Mouse (Mus musculus) hindbrain, embryonic 11.5 days (tissue): Measurements from ENCODE around the gene Pxt1. TPM values are rescaled to one million over a fixed set of nuclear protein-coding genes. Genes with fewer than 3 reads are reported as not detected.

Experiments
- ATAC-seq: fragments of 200-750 bp; cut with Nextera tagmentation; 2 replicates; pipeline ENCODE4 v1.8.0; 2017; ENCODE audit warnings: mild to moderate bottlenecking, moderate TSS enrichment, moderate library complexity; ENCODE audit not compliant: low FRiP score
- DNase-seq: peaks from one replicate; pipeline ENCODE4 v3.0.0-alpha.2; 2015; ENCODE audit warnings: low spot score
- H3K27ac ChIP-seq: fragments of 300-500 bp; sonication (generic); 2 replicates; pipeline ENCODE4 v1.5.1; 2014; ENCODE audit warnings: mild to moderate bottlenecking, low read depth, low read length
- H3K27me3 ChIP-seq: fragments of 300-500 bp; sonication (generic); 2 replicates; pipeline ENCODE4 v1.6.1; 2014; ENCODE audit warnings: mild to moderate bottlenecking, low read length, moderate library complexity, mixed read lengths; ENCODE audit not compliant: control insufficient read depth, insufficient read depth
- H3K36me3 ChIP-seq: fragments of 300-500 bp; sonication (generic); 2 replicates; pipeline ENCODE4 v1.6.1; 2014; ENCODE audit warnings: mild to moderate bottlenecking, low read length, moderate library complexity, mixed read lengths; ENCODE audit not compliant: control insufficient read depth, insufficient read depth
- H3K4me1 ChIP-seq: fragments of 300-500 bp; sonication (generic); replicated peaks from 2 replicates; pipeline ENCODE4 v1.6.1; 2014; ENCODE audit warnings: low read length, mixed read lengths; ENCODE audit not compliant: control insufficient read depth, insufficient read depth
- H3K4me2 ChIP-seq: fragments of 300-500 bp; sonication (generic); replicated peaks from 2 replicates; pipeline ENCODE4 v1.6.1; 2014; ENCODE audit warnings: mild to moderate bottlenecking, low read depth, low read length
- H3K4me3 ChIP-seq: fragments of 300-500 bp; sonication (generic); 2 replicates; pipeline ENCODE4 v1.5.1; 2014; ENCODE audit warnings: low read depth, low read length
- H3K9ac ChIP-seq: fragments of 300-500 bp; sonication (generic); 2 replicates; pipeline ENCODE4 v1.6.1; 2014; ENCODE audit warnings: low read depth, low read length
- H3K9me3 ChIP-seq: fragments of 300-500 bp; sonication (generic); 2 replicates; pipeline ENCODE4 v1.6.1; 2016; ENCODE audit warnings: low read length; ENCODE audit not compliant: control insufficient read depth
- WGBS: fragments of 180-500 bp; shearing (Covaris S2); extraction: QIAGEN DNeasy Blood & Tissue Kit; methylation state at CpG from one replicate; pipeline ENCODE4 v1.1.7; 2014; 5-methylcytosine and 5-hydroxymethylcytosine counted together
- polyA plus RNA-seq: library from polyadenylated mRNA; unstranded; fragments of >200 nt; fragmentation: Nextera tagmentation; extraction: Ambion mirVana; gene quantifications from 2 replicates; pipeline ENCODE4 v1.2.1, GENCODE M21; 2014

The Pxt1 gene
- polyA plus RNA-seq, 1 experiment from 2014 or later: 0.34 TPM

- no peak for ATAC-seq
- Histone ChIP-seq H3K27me3 (no peaks in the 10 kb centered on the region), H3K36me3 (no peaks in the 10 kb centered on the region), H3K9me3 (no peaks in the 10 kb centered on the region), H3K4me3 (no peak overlapping the region), H3K9ac (no peak overlapping the region), H3K4me1 (peaks cover 5% of the 10 kb centered on the region; the same call in 1 of the 2 replicates), H3K4me2 (no peak overlapping the region), H3K27ac (no peak overlapping the region)
- WGBS: 51% methylated on average over 15 of the region's 15 CpGs
- DNase-seq: peak; percentile 79
Measured at GRCm38 (mm10) chr17:28926866-28927635, 16.6 kb downstream of the Pxt1 start.

DNA sequence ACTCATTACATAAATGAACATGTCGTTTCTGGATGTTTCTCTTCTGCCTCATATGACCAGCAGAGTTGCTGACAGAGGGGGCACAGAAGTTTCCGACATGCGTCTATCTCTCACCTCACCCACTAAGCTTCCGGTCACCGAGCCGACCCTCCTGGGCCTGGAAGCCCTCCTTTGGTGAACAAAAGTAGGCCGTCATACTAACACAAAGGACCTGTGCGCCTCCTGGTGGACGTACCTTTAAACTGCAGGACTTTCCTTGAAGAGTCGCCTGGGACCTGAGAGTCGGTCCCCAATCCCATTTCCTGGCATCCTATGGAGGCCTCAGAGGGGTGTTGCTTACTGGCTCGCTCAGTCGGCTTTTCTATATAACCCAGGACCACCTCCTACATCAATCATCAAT lies 17.3 kb downstream of the Pxt1 start:
- WGBS: 17% methylated on average over 13 of the region's 13 CpGs
- DNase-seq (peak; percentile 90), ATAC-seq (no peak)
- H3K27me3 ChIP-seq: no peaks in the 10 kb centered on the region
- no peaks in the 10 kb centered on the region for H3K9me3 ChIP-seq
- no peak overlapping the region for H3K9ac ChIP-seq
- H3K4me1 ChIP-seq: peaks cover 5% of the 10 kb centered on the region; the same call in 1 of the 2 replicates
- H3K4me2 ChIP-seq: no peak overlapping the region
- H3K4me3 ChIP-seq: no peak overlapping the region
- H3K36me3 ChIP-seq: no peaks in the 10 kb centered on the region
- H3K27ac ChIP-seq: no peak overlapping the region

DNA sequence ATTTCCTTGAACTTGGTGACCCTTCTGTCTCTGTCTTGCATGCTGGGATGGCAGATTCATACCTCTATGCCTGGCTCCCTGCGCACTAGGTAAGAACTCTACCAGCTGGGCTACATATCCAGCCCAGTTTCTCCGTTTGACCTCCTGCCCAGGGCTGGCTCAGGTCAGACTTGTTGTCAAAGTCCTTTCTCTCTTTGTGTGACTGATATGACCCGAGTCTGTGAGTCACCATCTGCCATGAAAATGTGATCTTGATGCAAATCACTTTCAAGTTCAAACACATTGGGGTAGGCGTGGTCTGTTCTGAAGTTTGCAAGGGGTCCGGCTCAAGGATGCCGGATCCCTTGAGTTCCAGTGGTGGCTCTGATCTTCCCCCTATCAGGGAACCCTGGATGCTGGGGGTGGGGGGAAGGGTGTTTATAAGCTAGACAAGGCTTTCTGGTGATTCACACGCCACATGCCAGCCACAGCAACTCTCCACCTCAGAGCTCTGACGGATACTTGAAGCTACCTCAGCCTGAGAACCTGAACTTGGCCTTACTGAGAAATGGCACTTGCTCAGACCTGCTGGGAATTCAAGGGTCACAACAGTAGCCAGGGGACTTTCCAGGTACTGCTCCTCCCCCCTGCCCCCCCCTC lies 18.6 kb downstream of the Pxt1 start:
- Histone ChIP-seq H3K27me3 (no peaks in the 10 kb centered on the region), H3K9ac (no peak overlapping the region), H3K9me3 (no peaks in the 10 kb centered on the region), H3K4me1 (no peaks in the 10 kb centered on the region), H3K27ac (no peak overlapping the region), H3K36me3 (no peaks in the 10 kb centered on the region), H3K4me2 (no peak overlapping the region), H3K4me3 (no peak overlapping the region)
- ATAC-seq: no peak
- DNase-seq: no peak
- 82% methylated on average over 8 of the region's 8 CpGs for WGBS

GRCm38 (mm10) chr17:28922096-28922495 lies 21.5 kb downstream of the Pxt1 start:
- H3K4me2 ChIP-seq: no peak overlapping the region
- H3K27ac ChIP-seq: no peak overlapping the region
- no peak overlapping the region for H3K9ac ChIP-seq
- H3K4me1 ChIP-seq: no peaks in the 10 kb centered on the region
- H3K9me3 ChIP-seq: no peaks in the 10 kb centered on the region
- no peaks in the 10 kb centered on the region for H3K36me3 ChIP-seq
- no peak for ATAC-seq
- 76% methylated on average over 6 of the region's 6 CpGs for WGBS
- no peak overlapping the region for H3K4me3 ChIP-seq
- no peak for DNase-seq
- H3K27me3 ChIP-seq: no peaks in the 10 kb centered on the region

GRCm38 (mm10) chr17:28921086-28921485 lies 22.6 kb downstream of the Pxt1 start:
- DNase-seq (no peak), ATAC-seq (no peak)
- 85% methylated on average over 8 of the region's 8 CpGs for WGBS
- Histone ChIP-seq H3K9ac (no peak overlapping the region), H3K36me3 (no peaks in the 10 kb centered on the region), H3K4me1 (no peaks in the 10 kb centered on the region), H3K27me3 (no peaks in the 10 kb centered on the region), H3K4me2 (no peak overlapping the region), H3K27ac (no peak overlapping the region), H3K4me3 (no peak overlapping the region), H3K9me3 (no peaks in the 10 kb centered on the region)

- no peaks in the 10 kb centered on the region for H3K4me1 ChIP-seq
- H3K9ac ChIP-seq: no peak overlapping the region
- H3K9me3 ChIP-seq: no peaks in the 10 kb centered on the region
- no peak overlapping the region for H3K4me2 ChIP-seq
- ATAC-seq: no peak
- 100% methylated on average over 1 of the region's 1 CpGs for WGBS
- no peaks in the 10 kb centered on the region for H3K36me3 ChIP-seq
- H3K27ac ChIP-seq: no peak overlapping the region
- no peak overlapping the region for H3K4me3 ChIP-seq
- DNase-seq: no peak
- H3K27me3 ChIP-seq: no peaks in the 10 kb centered on the region
Measured at GRCm38 (mm10) chr17:28916520-28916919, 27.1 kb downstream of the Pxt1 start.

DNA sequence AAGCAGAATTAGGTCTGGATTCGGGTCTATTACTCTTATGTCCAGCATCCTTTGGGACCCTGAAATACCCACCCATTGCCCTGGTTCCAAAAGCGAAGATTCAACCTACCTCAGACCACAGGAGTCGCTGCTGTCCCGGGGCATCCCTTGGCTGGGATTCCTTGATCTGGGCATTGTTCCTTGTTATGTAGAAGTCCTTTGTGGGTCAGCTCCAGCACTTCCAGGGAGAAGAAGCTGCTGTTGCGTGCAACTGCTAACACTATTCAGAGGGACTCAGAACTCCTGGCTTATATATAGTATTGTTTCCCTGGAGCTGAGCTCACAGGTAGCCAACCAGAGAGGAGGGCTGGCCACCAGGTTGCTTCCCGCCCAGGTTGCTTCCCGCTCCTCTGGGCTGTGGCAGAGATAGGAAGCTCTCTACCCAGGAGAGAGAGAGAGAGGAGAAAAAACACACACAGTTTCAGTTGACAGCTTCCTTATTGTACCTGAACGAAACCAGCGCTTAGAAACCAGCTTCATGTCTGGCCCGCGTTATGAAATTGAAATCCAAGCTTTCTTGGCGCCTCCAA lies 28.5 kb downstream of the Pxt1 start, which contains the start of gene 4930539E08Rik:
TSS of gene 4930539E08Rik (minus strand) at position 265 of the 569 bp plus-strand sequence.
- no peaks in the 10 kb centered on the region for H3K36me3 ChIP-seq
- H3K27ac ChIP-seq: no peak within 1 kb of the TSS
- H3K4me1 ChIP-seq: no peaks in the 10 kb centered on the region
- ATAC-seq (no peak), DNase-seq (no peak)
- H3K4me2 ChIP-seq: no peak within 1 kb of the TSS
- peaks cover 3% of the 10 kb centered on the region; the same call in 1 of the 2 replicates for H3K27me3 ChIP-seq
- WGBS: 66% methylated on average over 12 of the region's 12 CpGs
- no peaks in the 10 kb centered on the region for H3K9me3 ChIP-seq
- H3K9ac ChIP-seq: no peak within 1 kb of the TSS
- no peak within 1 kb of the TSS for H3K4me3 ChIP-seq

DNA sequence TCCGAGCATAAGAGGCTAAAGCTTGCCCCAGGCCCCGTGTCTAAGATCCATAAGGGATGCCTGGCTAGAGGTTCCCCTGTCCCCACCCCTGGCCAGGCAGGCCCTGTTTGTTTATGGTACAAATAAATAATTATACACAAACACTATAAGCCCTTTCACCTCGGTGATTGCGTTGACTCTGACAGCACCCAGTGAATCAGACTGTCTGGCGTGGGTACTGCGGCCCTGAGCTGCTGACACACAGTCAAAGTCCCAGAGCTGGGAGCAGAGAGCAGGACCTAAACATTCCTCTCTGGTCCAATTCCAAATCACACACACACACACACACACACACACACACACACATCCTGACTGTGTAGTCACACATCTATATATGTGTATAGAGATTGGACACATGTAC lies 29.7 kb downstream of the Pxt1 start:
- H3K4me1 ChIP-seq: 0 out of 2 replicates have a peak, but pooled peaks cover 2% of the 10 kb centered on the region
- H3K4me2 ChIP-seq: no peak overlapping the region
- DNase-seq (no peak), ATAC-seq (no peak)
- no peak overlapping the region for H3K27ac ChIP-seq
- H3K4me3 ChIP-seq: no peak overlapping the region
- no peaks in the 10 kb centered on the region for H3K9me3 ChIP-seq
- 82% methylated on average over 6 of the region's 6 CpGs for WGBS
- no peaks in the 10 kb centered on the region for H3K36me3 ChIP-seq
- peaks cover 10% of the 10 kb centered on the region; the same call in 1 of the 2 replicates for H3K27me3 ChIP-seq
- no peak overlapping the region for H3K9ac ChIP-seq
